Mouse (Mus musculus): ENCODE results near the gene Trex1.

DNA sequence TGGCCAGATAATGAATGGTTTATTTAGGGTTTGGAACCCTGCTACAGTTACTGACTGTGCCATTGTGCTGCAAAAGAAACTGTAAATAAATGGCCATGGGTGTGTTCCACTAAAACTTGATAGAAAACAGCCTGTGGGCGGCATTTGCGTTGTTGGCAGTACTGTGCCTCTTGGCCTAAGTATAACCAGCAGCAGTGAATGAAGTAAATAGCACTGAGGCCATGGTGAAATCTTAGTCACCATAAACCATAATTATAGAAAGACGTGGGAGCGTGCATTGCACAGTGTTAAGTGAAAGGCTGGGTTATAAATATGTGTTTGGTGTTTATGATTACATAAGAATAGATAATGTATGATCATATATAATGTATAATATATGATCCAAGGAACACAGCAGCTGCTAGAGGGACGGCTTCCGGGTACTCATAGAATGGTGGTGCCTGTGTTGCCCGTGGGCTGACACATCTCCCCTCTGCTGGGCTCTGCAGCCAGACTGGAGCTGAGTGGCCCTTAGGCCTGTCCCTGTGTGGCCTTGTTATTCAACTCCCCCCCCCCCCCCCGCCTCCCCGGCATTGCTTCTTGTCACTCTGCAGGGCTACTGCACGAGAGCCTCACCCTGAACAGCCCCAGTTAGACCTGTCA, 50.4 kb downstream of the Trex1 start:
- TF ChIP-seq ZC3H11A (IDR thresholded peaks at IDR 0.05; ENCODE audit: borderline replicate concordance, low read depth, low read length) (no peak), CHD2 (IDR thresholded peaks at IDR 0.05; ENCODE audit: low read depth, low read length) (no peak), HCFC1 (IDR thresholded peaks at IDR 0.05; ENCODE audit: borderline replicate concordance, insufficient read depth, low read length) (no peak), ZNF384 (IDR thresholded peaks at IDR 0.05; ENCODE audit: low read depth, low read length) (no peak)

Data from ES-E14 (cell line).